Mouse (Mus musculus): ENCODE measurements at regions not wholly inside any gene's neighbourhood (a gene's known extent, or its start where the extent isn't known, plus 50 kb on each side); places are given as distances from the start of the nearest gene placed in this dataset.

- DNase-seq, result no peak
These were observed 479.3 kb downstream of the Ajap1 start for GRCm38 (mm10) chr4:153003338-153003737.

- DNase-seq, result no peak
These were observed 480.1 kb downstream of the Ajap1 start for GRCm38 (mm10) chr4:153002516-153002915.

- no peak for DNase-seq
These were observed 480.9 kb downstream of the Ajap1 start for GRCm38 (mm10) chr4:153001761-153002160.

GRCm38 (mm10) chr4:152999526-152999925 lies 483.1 kb downstream of the Ajap1 start:
- no peak for DNase-seq

DNA sequence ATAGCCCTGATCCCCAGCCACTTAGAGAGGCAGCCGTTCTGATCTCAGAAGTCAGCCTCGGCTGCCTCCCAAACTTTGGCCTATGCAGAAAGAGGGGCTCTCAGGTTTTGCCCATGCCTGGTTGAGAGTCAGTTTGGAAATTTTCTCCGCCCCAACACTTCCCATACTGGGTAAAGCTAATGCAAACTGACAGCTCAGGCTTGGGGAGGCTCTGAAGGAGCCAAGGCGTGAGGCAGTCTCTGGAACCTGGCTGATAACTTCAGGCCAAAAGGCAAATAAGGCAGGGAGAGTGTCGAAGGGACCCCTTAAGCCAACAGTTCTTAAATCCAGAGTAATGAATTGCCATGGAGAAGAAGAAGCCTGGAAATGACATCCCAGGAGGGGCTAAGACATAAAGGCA lies 485.4 kb downstream of the Ajap1 start:
- DNase-seq, result no peak

GRCm38 (mm10) chr4:152996641-152997040 lies 486.0 kb downstream of the Ajap1 start:
- DNase-seq, result no peak

- DNase-seq, result no peak
These were observed 487.5 kb downstream of the Ajap1 start for GRCm38 (mm10) chr4:152995052-152995595.

DNA sequence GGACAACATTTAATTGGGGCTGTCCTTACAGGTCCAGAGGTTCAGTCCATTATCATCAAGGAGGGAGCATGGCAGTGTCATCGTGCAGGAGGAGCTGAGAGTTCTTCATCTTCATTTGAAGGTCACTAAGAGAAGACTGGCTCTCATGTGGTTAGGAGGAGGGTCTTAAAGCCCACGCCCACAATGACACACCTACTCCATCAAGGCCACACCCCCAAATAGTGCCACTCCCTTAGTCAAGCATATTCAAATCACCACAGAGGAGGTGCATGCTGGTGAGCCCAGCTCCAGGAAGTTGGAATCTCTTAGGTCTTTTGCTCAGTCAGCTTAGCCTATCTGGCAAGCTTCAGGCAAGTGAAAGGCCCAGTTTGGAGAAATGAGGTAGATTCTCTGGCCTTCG lies 488.4 kb downstream of the Ajap1 start:
- no peak for DNase-seq

DNA sequence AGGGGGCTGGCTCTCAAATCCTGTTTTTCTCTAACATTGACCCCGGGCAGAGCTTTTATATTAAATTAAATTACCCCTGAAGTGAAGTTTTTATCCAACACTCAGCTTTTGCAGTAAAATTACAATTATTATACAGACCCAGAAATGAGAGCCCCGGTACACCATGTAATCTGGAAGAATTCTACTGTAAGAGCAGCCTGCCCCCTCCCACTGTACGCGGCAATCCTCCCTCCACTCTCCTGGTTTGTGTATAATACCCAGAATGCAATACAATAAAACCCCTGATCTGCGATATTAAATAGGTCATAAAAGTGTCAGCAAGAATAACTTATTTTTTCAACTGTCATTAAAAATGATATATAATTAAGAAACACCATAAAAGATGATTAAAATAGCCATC lies 492.3 kb downstream of the Ajap1 start:
- DNase-seq, result no peak

DNA sequence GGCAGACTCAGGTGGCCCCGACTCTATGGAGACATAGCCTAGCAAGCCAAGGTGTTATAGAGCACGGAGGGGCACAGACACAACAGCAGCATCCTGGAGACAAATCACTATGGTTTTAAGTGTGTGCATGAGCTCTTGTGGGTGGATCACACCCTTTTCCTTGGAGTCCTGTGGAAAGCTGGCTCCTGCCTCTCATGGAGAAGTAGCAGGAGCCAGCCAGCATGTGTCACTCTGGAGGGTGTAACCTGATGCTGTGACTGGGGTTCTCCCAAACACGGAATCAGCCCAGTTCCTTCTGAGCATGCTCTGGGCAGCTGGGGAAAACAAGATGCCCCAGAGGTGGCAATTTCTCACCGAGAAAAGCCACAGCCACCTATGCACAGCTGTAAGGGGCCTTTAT lies 494.9 kb downstream of the Ajap1 start:
- DNase-seq, result no peak

DNA sequence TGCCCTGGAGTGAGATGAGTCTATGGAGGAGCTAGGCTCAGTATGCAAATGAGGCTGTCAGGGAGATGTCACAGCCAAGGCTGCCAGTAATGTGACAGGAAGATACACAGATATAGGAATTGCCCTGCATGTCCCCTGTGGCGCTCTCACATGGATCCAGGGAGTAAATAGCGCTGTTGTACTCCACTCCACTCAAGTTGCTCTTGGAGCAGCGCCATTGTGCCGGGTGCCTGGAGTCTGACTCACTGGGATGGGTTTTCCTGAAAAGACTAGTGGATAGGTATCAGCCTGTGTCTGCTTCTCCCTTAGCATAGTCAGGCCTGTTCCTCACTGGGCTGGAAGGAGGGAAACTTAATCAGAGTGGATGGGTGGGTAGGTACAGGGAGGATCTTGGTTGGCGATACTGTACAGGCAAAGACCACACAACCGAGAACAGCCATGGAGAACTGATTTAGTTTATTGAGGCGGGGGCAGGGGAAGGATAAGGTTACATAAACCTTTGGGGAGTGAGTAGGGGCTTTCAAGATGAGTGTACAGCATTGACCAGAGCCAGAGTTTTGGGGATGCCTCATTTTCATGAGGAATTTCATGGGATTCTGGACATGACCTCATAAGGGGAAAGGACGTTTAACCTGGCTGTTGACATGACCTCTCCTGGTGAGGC lies 497.5 kb upstream of the Kcnab2 start:
- no peak for DNase-seq

DNA sequence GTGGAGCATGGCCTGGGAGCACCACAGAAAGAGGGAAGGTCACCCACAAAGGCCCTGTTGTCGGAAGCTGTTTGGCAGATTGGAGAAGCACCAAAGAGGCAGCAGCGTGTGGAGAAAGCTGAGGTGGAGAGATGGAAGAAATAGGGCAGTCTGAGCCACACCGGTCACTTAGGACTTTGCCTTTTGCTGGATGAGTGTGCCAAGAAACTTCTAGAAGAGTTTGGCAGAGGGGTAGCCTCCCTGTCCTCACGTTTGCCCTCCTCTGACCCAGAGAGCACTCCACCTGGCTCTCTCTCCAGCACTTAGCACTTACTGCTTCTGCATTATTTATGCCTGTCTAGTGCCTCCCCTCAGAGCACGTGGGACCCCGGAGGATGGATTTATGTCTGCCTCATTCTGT lies 485.3 kb upstream of the Kcnab2 start:
- DNase-seq, result no peak

GRCm38 (mm10) chr4:152962165-152962564 lies 484.5 kb upstream of the Kcnab2 start:
- DNase-seq, result no peak

GRCm38 (mm10) chr4:152961677-152962076 lies 484.0 kb upstream of the Kcnab2 start:
- DNase-seq, result no peak

DNA sequence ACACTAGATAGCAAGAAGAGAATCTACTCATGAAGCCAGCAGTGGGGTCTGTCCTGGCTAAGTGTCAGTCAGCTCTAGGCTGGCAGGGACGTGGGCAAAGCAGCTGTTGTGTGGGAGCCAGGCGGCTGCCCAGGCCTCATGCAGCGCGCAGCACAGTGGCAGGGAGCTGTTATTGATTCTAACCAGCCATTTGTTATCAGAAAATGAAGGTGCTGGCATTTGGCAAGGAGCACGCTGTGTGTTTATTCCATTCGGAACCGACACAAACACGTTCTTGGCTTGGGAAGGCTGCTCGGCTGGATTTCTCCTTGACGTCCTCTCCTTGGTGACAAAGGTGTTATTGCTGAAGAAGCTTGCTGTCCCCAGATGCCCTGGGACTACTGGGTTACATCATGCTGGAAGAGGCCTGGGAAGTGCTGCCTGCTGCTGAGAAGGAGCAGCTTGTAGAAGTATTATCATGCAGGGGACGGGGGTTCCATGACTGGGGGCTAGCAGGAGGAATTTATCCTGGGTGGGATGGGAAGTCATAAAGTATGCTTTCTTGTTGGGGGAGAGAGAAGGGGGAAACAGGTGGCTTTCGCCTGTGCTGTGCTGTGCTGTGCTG lies 482.1 kb upstream of the Kcnab2 start:
- DNase-seq, result no peak

DNA sequence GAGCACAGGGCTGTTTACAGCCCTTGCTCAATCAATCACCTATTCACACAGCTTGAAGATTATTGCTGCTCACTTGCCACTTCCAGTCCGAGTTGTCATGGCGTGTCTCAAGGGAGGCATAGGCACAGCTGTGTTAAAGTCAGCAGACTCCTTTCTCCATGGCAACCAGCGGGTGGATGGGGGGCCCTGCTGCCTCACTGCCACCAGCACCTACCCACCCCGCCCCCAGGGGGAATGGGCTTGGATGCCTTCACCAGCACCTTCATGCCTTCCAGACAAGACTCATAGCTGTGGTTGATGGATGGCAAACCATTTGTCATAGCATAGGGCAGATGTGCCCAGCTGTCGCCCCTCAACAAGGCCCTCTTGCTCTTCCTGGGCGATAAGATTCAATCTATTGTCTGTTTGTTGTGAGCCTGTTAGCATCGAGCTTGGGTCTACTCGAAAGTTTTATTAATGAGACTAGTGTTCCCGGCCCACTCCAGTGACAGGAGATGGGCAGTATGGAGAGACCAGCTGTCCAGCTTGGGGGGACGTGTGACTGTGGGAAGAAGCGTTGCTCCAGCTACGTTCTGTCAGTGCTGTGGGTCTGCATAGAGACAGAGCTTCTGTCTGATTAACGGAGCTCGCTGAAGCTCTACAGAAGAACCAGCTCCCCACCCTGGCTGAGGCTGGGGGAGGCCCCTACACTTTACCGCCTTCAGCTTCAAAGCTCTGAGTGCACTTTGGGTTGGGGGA lies 475.7 kb upstream of the Kcnab2 start:
- no peak for DNase-seq

DNA sequence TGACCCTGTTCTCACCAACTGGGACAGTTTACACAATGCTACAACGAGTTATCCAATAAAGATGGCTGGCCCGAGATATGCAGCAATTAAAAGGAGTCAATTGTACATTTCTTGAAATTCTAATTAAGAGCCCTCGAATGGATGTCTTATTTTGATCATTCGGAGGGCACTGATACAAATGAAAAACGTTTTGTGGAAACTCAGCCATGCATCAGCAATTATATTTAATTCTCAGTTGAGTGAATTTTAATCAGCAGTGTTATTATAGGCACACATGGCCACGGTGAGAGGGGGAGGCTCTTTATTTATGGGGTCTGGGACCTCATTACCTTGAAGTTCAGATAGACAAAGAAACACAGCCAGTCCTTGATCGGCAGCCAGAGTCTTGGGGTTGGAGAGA lies 471.3 kb upstream of the Kcnab2 start:
- no peak for DNase-seq

GRCm38 (mm10) chr4:152941159-152941558 lies 463.5 kb upstream of the Kcnab2 start:
- DNase-seq, result no peak

DNA sequence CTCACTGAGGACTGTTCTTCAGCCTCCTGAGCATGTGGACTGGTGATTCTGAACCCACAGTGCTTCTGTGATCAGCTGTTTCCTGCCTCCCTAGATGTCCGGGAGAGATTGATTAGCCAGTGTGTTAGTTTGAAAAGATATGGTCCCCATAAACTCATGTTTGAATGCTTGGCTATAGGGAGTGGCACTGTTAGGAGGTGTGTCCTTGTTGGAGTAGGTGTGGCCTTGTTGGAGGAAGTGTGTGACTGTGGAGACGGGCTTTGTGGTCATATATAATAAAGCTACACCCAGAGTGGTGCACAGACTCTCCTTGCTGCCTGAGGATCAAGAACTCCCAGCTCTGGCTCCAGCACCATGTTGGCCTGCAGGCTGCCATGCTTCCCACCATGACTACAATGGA lies 458.9 kb upstream of the Kcnab2 start:
- DNase-seq, result no peak

DNA sequence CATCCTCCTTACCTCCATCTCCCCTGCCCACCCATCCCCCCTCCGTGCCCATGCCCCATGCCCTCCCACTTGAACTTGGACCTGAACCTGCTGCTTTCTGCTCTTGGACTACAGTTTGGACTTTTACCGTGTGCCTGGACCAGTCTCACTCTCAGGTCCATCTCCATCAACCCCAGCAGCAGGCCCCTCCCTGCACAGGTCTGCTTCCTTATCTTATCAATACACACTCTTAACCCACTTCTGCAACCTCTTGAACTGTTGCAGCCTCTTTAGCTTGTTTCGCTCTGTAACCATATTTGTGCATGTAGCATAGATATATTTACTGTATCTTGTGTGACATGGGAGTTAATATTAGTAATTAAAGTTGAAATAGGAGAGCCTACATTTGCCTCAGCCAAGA lies 457.8 kb upstream of the Kcnab2 start:
- no peak for DNase-seq

- no peak for DNase-seq
These were observed 450.8 kb upstream of the Kcnab2 start for GRCm38 (mm10) chr4:152928422-152928985.

- no peak for DNase-seq
These were observed 442.6 kb upstream of the Kcnab2 start for GRCm38 (mm10) chr4:152920261-152920660.

- DNase-seq, result no peak
These were observed 442.2 kb upstream of the Kcnab2 start for GRCm38 (mm10) chr4:152919851-152920250.

DNA sequence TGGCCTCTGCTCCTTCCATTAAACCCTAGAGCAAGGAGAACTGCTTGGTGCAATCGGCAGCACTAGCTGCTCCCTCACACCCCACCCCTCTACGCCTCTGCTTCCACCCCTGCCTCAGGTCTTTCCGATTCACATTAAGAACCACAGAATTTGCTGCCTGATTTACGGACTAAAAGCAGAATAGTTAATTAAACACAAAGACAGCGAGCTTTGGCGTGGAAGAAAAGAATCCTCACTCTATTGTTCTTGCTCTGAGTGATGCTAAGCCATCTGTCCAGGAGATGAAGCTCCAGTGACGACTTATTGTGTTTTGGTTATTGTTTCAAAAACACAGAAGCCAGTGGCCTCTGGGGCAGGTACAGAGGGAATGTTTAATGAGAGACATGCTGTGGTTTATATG lies 438.9 kb upstream of the Kcnab2 start:
- no peak for DNase-seq

Data from thymus, postnatal 25 days (tissue).